Mouse (Mus musculus) MEL (cell line): ENCODE measurements around the gene Pcsk4.

Experiments
- CTCF ChIP-seq, 3 experiments: IDR thresholded peaks in 2 of 3; conservative IDR thresholded peaks in 1 of 3; 2 replicates each; pipeline ENCODE4 v1.5.1; 2011 to 2012; ENCODE audit warnings: low read length in 3 of 3, low read depth in 2 of 3, mild to moderate bottlenecking in 2 of 3, improper control_type of control experiment in 1 of 3, inconsistent platforms in 1 of 3, mixed read lengths in 1 of 3, moderate library complexity in 1 of 3; ENCODE audit not compliant: control insufficient read depth in 1 of 3, insufficient read depth in 1 of 3, poor library complexity in 1 of 3, severe bottlenecking in 1 of 3
- MAFK ChIP-seq: IDR thresholded peaks from 2 replicates; pipeline ENCODE4 v1.6.1; 2011; ENCODE audit warnings: low read depth, mild to moderate bottlenecking, low read length, improper control_type of control experiment, borderline replicate concordance
- POLR2A ChIP-seq, 2 experiments: IDR thresholded peaks; 2 replicates each; pipeline ENCODE4 v1.6.1; 2011 to 2012; ENCODE audit warnings: low read length in 2 of 2, mild to moderate bottlenecking in 2 of 2, control low read depth in 1 of 2, improper control_type of control experiment in 1 of 2, low read depth in 1 of 2, moderate library complexity in 1 of 2; ENCODE audit not compliant: control insufficient read depth in 1 of 2, insufficient read depth in 1 of 2, poor library complexity in 1 of 2
- ZMIZ1 ChIP-seq: IDR thresholded peaks from 2 replicates; pipeline ENCODE4 v1.6.1; 2012; ENCODE audit warnings: low read depth, mild to moderate bottlenecking, inconsistent platforms, low read length, improper control_type of control experiment, moderate library complexity

GRCm38 (mm10) chr10:80315315-80315714, 14.0 kb downstream of the Pcsk4 start:
- no peak for TF ChIP-seq MAFK
- TF ChIP-seq POLR2A (IDR thresholded peaks at IDR 0.05; ENCODE audit: control insufficient read depth in 1 of 2, insufficient read depth in 1 of 2, low read depth in 1 of 2, low read length in 2 of 2, poor library complexity in 1 of 2) = no peak
- TF ChIP-seq ZMIZ1 = no peak
- TF ChIP-seq CTCF (IDR thresholded peaks at IDR 0.05 in 2 of 3, conservative IDR thresholded peaks at IDR 0.05 in 1 of 3; ENCODE audit: control insufficient read depth in 1 of 3, insufficient read depth in 1 of 3, low read depth in 2 of 3, low read length in 3 of 3, poor library complexity in 1 of 3, severe bottlenecking in 1 of 3) = no peak
